In genomic region chr15:51635129-51635920, GRCm38 (mm10) we compare ENCODE assay signal across 9 mouse cellular contexts.
DNase-seq lines count a peak whose midpoint lies in the region; ATAC-seq lines count a peak whose summit lies in the region.
"Had no signal": no experiment of that assay in that cellular context is flagged by ENCODE, and none has a peak within 500 bp of the region (broad histone marks: within the 10 kb centered on the region; RNA-seq: fewer than 3 reads in every experiment).

No protein-coding gene starts in this region.

- H3K4me1 ChIP-seq in forebrain, embryonic 16.5 days (replicated peaks; ENCODE audit: control insufficient read depth, insufficient read depth, low read length) = peaks cover 12% of the 10 kb centered on the region
- H3K4me1 ChIP-seq in midbrain, embryonic 16.5 days (ENCODE audit: control insufficient read depth, insufficient read depth, low read length) = peaks cover 7% of the 10 kb centered on the region; the same call in 1 of the 2 replicates

- no peaks in the 10 kb centered on the region for H3K9me3 ChIP-seq in forebrain, embryonic 16.5 days (ENCODE audit: control insufficient read depth, low read length)
- no peaks in the 10 kb centered on the region for H3K9me3 ChIP-seq in midbrain, embryonic 16.5 days (replicated peaks; ENCODE audit: control insufficient read depth, low read length, poor library complexity, severe bottlenecking)

- no peaks in the 10 kb centered on the region for H3K27me3 ChIP-seq in forebrain, embryonic 16.5 days (replicated peaks; ENCODE audit: control insufficient read depth, insufficient read depth, low read length)
- H3K27me3 ChIP-seq in midbrain, embryonic 16.5 days (ENCODE audit: control insufficient read depth, insufficient read depth, low read depth, low read length) = no peaks in the 10 kb centered on the region

- peak; percentile 81 for ATAC-seq in forebrain, embryonic 16.5 days
- ATAC-seq in midbrain, embryonic 16.5 days = peak; percentile 59
- ATAC-seq in monocyte, adult 5-6 weeks (replicated peaks; ENCODE audit: insufficient number of reproducible peaks, low FRiP score, low TSS enrichment, poor library complexity, severe bottlenecking) = no peak
- ATAC-seq in CD4-positive, CD25-positive, alpha-beta regulatory T cell, adult 4 months = no peak

- H3K27ac ChIP-seq in forebrain, embryonic 16.5 days (ENCODE audit: low read length) = peak overlapping the region; percentile 2; the same call in 1 of the 2 replicates
- peak overlapping the region; percentile 59 for H3K27ac ChIP-seq in midbrain, embryonic 16.5 days (ENCODE audit: low read length)
- H3K27ac ChIP-seq: liver, embryonic 14.5 days had no signal

- H3K36me3 ChIP-seq in forebrain, embryonic 16.5 days (ENCODE audit: control insufficient read depth, insufficient read depth) = no peaks in the 10 kb centered on the region
- no peaks in the 10 kb centered on the region for H3K36me3 ChIP-seq in midbrain, embryonic 16.5 days (ENCODE audit: control insufficient read depth, insufficient read depth, low read length)

- peak overlapping the region; percentile 33; the same call in 1 of the 2 replicates for H3K9ac ChIP-seq in forebrain, embryonic 16.5 days (replicated peaks; ENCODE audit: low read depth, low read length)
- peak overlapping the region; percentile 23; the same call in 1 of the 2 replicates for H3K9ac ChIP-seq in midbrain, embryonic 16.5 days (ENCODE audit: low read depth, low read length)
- H3K9ac ChIP-seq: liver, embryonic 14.5 days had no signal

- H3K4me2 ChIP-seq in forebrain, embryonic 16.5 days (ENCODE audit: low read length) = peak overlapping the region; percentile 47
- peak overlapping the region; percentile 48 for H3K4me2 ChIP-seq in midbrain, embryonic 16.5 days (ENCODE audit: low read length)

- peak overlapping the region; percentile 1; the same call in 1 of the 2 replicates for H3K4me3 ChIP-seq in forebrain, embryonic 16.5 days (replicated peaks; ENCODE audit: low read length)
- peak overlapping the region; percentile 14; the same call in 1 of the 2 replicates for H3K4me3 ChIP-seq in midbrain, embryonic 16.5 days (ENCODE audit: low read depth, low read length)

- 7% methylated on average over 21 of the region's 21 CpGs for whole genome bisulfite sequencing in forebrain, embryonic 16.5 days
- 21% methylated on average over 21 of the region's 21 CpGs for WGBS in midbrain, embryonic 16.5 days

- DNase-seq in kidney, postnatal 4 days = peak; percentile 1 to 12
- DNase-seq in kidney, adult 8-10 months = no peak
- peak; percentile 25 to 31 for DNase-seq in cerebellum, postnatal 25 days
- DNase-seq: kidney, adult 18-20 months had no signal

Comparison
In these comparisons a context has a peak if more than half of its experiments do, and no peak if none do; other contexts are left out.
1. DNase-seq: peak in kidney, postnatal 4 days (2 of 2) and cerebellum, postnatal 25 days (2 of 2); none in kidney, adult 8-10 months (0 of 2).
2. ATAC-seq: peak in forebrain, embryonic 16.5 days (single experiment) and midbrain, embryonic 16.5 days (single experiment); none in monocyte, adult 5-6 weeks (single experiment) and CD4-positive, CD25-positive, alpha-beta regulatory T cell, adult 4 months (single experiment).